Mouse (Mus musculus): ENCODE data around the gene Sstr3. TPM values are rescaled to one million over a fixed set of nuclear protein-coding genes. Genes with fewer than 3 reads are reported as not detected.
A peak's percentile ranks its signal among the peaks of the same experiment; 100 is the strongest.

The Sstr3 gene
- polyA plus RNA-seq, 2 experiments from 2014 or later = not detected

DNA sequence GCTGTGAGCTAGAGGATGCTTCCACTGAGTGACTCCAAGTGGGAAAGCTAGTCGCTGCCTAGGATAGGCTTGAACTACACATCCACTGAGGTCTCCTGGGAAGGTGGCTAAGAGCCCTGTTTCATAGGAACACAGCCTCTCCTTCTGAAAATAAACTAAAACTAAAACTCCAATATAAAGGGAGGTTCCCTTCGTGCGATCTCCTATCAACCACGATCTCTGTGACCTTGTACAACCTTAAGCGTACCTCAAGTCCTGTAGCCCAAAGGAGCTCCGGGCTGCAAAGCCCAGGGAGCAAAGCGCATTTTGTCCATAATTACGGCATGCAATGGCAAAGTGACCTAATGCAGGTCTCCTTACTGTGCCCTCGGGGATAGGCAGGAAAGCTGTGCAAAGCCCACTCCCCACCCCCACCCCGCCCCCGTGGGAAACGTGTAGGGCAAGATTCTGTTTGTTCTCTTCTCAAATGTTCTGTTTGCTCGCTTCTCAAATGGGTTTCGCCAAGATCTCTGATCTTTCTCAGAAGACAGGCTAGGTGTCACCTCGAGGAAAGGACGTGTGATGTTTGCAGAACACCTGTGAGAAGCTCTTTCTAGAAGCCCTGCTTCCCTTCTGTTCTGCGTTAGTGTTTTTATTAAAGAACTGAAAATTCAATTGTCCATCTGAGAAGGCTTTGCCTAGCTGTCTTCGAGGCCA, 41.9 kb downstream of the Sstr3 start:
- peak; percentile 48 for ATAC-seq

DNA sequence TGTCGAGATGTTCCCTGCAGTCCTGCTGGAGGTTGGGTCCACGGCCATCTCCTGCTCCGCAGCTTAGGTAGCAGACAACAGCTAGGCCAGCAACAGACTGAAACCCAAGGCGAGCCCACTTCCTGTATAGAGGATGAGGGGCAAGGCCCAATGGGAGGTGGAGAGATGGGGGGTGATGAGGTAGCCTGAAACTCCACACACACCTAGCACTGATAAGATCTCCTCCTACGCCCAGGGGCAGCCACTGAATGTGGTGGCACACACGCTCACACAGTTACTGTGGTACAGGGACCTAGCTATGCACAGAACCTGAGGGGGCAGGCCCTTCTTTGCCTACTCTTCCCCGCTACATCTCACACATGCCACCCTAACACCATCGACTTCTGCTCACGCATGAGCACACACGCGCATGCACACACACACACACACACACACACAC, 49.5 kb downstream of the Sstr3 start, which contains the start of gene Il2rb:
Il2rb (minus strand) TSS at position 304 of the 439 bp plus-strand sequence.
- peak; percentile 79 for ATAC-seq

GRCm38 (mm10) chr15:78493401-78494010, 51.0 kb downstream of the Sstr3 start:
- peak; percentile 57 for ATAC-seq

DNA sequence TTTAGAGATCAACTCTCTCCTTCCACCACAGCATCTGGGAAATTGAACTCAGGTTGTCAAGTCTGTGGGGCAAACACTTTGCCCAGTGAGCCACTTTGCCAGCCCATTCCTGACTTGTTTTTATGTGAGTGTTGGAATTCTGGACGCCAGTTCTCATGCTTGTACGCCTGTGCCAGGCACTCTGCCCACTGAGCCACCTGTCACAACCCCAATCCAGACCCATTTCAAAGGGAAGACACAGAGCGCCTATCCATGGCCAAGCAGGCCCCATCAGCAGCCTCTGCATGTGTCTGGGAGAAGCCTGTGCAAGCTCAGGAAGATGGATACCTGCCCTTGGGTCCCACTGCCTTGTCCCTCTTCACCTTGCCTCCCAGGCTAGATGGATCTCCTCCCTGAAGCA, 53.2 kb downstream of the Sstr3 start:
- no peak for ATAC-seq

- no peak for ATAC-seq
These were observed 54.6 kb downstream of the Sstr3 start for GRCm38 (mm10) chr15:78489906-78490305.

DNA sequence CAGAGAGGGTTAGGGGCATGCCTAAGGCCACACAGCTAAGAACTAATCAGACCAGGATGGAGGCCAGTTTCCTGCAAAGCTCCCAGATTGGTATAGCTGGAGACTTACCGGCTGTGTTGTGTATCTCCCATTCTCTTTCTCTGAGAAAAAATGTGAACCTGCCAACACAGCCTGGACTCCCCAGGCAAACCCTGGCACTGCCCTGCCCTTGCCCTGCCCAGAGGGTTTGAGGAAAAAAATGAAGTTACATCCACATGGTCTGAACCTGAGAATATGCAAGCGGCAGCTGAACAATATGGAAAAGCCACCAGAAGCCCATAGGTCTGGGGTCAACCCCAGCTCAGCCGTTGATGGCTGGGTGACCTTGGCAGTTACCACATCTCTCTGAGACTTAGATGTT, 55.2 kb downstream of the Sstr3 start:
- no peak for ATAC-seq

GRCm38 (mm10) chr15:78487066-78487465, 57.4 kb downstream of the Sstr3 start:
- ATAC-seq = no peak

Other genes with a start within 250 kb of the Sstr3 start
- not detected for gene Csf2rb2, start 239.0 kb downstream of the Sstr3 start, polyA plus RNA-seq (2017; shearing (Covaris generic))
- gene Csf2rb, start 218.9 kb downstream of the Sstr3 start, polyA plus RNA-seq (2017; shearing (Covaris generic)) = under 1 TPM; 0.09 to 0.31 TPM
- not detected for gene Tex33, start 148.8 kb downstream of the Sstr3 start, polyA plus RNA-seq (2017; shearing (Covaris generic))
- gene Tst, start 138.8 kb downstream of the Sstr3 start, polyA plus RNA-seq (2017; shearing (Covaris generic)) = 1 to 10 TPM; 4.0 to 4.6 TPM
- 1 to 10 TPM; 1.8 to 6.5 TPM for gene Mpst, start 138.3 kb downstream of the Sstr3 start, polyA plus RNA-seq (2017; shearing (Covaris generic))
- gene Kctd17, start 116.1 kb downstream of the Sstr3 start, polyA plus RNA-seq (2017; shearing (Covaris generic)) = 1 to 10 TPM; 9.0 to 9.7 TPM
- not detected for gene Tmprss6, start 76.1 kb downstream of the Sstr3 start, polyA plus RNA-seq (2017; shearing (Covaris generic))
- gene Il2rb, start 49.4 kb downstream of the Sstr3 start, polyA plus RNA-seq (2017; shearing (Covaris generic)) = 100 to 1,000 TPM; 489 to 584 TPM
- gene C1qtnf6, start 13.3 kb downstream of the Sstr3 start, polyA plus RNA-seq (2017; shearing (Covaris generic)) = 10 to 100 TPM; 15.5 to 15.9 TPM
- 1,000 to 10,000 TPM; 3,019 to 4,069 TPM for gene Rac2, start 28.1 kb upstream of the Sstr3 start, polyA plus RNA-seq (2017; shearing (Covaris generic))
- gene Cyth4, start 52.4 kb upstream of the Sstr3 start, polyA plus RNA-seq (2017; shearing (Covaris generic)) = 100 to 1,000 TPM; 197 to 261 TPM
- not detected for gene Elfn2, start 174.1 kb upstream of the Sstr3 start, polyA plus RNA-seq (2017; shearing (Covaris generic))
- gene Mfng, start 228.8 kb upstream of the Sstr3 start, polyA plus RNA-seq (2017; shearing (Covaris generic)) = 10 to 100 TPM; 47.5 to 55.4 TPM

Data from activated CD4-positive, CD25-positive, alpha-beta regulatory T cell, adult 4 months (primary cell).